Mouse (Mus musculus) thymus, adult 2 months (tissue): ENCODE results near the gene Gm27021. TPM values are rescaled to one million over a fixed set of nuclear protein-coding genes. Genes with fewer than 3 reads are reported as not detected.

Experiments used
- DNase-seq: peaks from one replicate; pipeline ENCODE4 v3.0.0; 2021
- H3K27ac ChIP-seq: fragments of 200-500 bp; 2 replicates; pipeline ENCODE4 v1.5.1; 2012; ENCODE audit warnings: low read length, control low read depth; ENCODE audit not compliant: control insufficient read depth, insufficient read depth
- H3K27me3 ChIP-seq: fragments of 200-500 bp; 2 replicates; pipeline ENCODE4 v1.6.1; 2012; ENCODE audit warnings: mild to moderate bottlenecking, low read length, moderate library complexity, mixed read lengths; ENCODE audit not compliant: control insufficient read depth, insufficient read depth
- H3K36me3 ChIP-seq: fragments of 200-500 bp; 2 replicates; pipeline ENCODE4 v1.6.1; 2012; ENCODE audit warnings: mild to moderate bottlenecking, low read length, moderate library complexity; ENCODE audit not compliant: control insufficient read depth, insufficient read depth
- H3K4me1 ChIP-seq: fragments of 200-500 bp; replicated peaks from 2 replicates; pipeline ENCODE4 v1.6.1; 2012; ENCODE audit warnings: low read length; ENCODE audit not compliant: control insufficient read depth, insufficient read depth
- H3K4me3 ChIP-seq: fragments of 200-500 bp; 2 replicates; pipeline ENCODE4 v1.5.1; 2012; ENCODE audit warnings: mild to moderate bottlenecking, low read length, control low read depth, moderate library complexity; ENCODE audit not compliant: control insufficient read depth, insufficient read depth
- CTCF ChIP-seq: fragments of 200-500 bp; IDR thresholded peaks from 2 replicates; pipeline ENCODE4 v1.5.1; 2012; ENCODE audit warnings: mild to moderate bottlenecking, control low read depth, low read length, moderate library complexity, borderline replicate concordance; ENCODE audit not compliant: control insufficient read depth, poor library complexity, insufficient read depth; ENCODE audit errors: extremely low read depth
- POLR2A ChIP-seq: fragments of 200-500 bp; IDR thresholded peaks from 2 replicates; pipeline ENCODE4 v1.6.1; 2012; ENCODE audit warnings: mild to moderate bottlenecking, low read length, control low read depth, moderate library complexity; ENCODE audit not compliant: control insufficient read depth, poor library complexity, insufficient read depth; ENCODE audit errors: extremely low read depth
- WGBS: fragments of 180-500 bp; shearing (Covaris S2); methylation state at CpG from one replicate; pipeline ENCODE4 v1.1.7; 2018; 5-methylcytosine and 5-hydroxymethylcytosine counted together
- polyA plus RNA-seq: library from polyadenylated mRNA; depleted of rRNA; stranded (reverse); fragments of >200 nt; gene quantifications from 2 replicates; pipeline ENCODE4 v1.2.3, GENCODE M21; 2012

The Gm27021 gene
- polyA plus RNA-seq, 1 experiment = 1.6 TPM

GRCm38 (mm10) chr8:120668374-120668905 is 561 bp upstream of the Gm27021 start, which contains the start of gene Emc8:
Gene Emc8, minus strand, starts transcription at chr8:120668573.
- TF ChIP-seq POLR2A = no peak
- no peak for TF ChIP-seq CTCF
- H3K36me3 ChIP-seq = peaks cover 16% of the 10 kb centered on the region
- peaks cover 25% of the 10 kb centered on the region for H3K4me1 ChIP-seq
- 0 out of 2 replicates have a peak within 1 kb of the TSS, but pooled peaks have one; percentile 3 for H3K27ac ChIP-seq
- H3K4me3 ChIP-seq = peak within 1 kb of the TSS; percentile 93
- WGBS = under 1% methylated on average over 51 of the region's 51 CpGs
- no peaks in the 10 kb centered on the region for H3K27me3 ChIP-seq
- DNase-seq = no peak

GRCm38 (mm10) chr8:120666807-120667470 is 940 bp downstream of the Gm27021 start:
- H3K4me1 ChIP-seq = peaks cover 25% of the 10 kb centered on the region
- H3K27me3 ChIP-seq = no peaks in the 10 kb centered on the region
- peak overlapping the region; percentile 93 for H3K4me3 ChIP-seq
- TF ChIP-seq POLR2A = no peak
- no peak for TF ChIP-seq CTCF
- no peak overlapping the region for H3K27ac ChIP-seq
- peaks cover 1% of the 10 kb centered on the region for H3K36me3 ChIP-seq
- WGBS = 18% methylated on average over 17 of the region's 17 CpGs
- no peak for DNase-seq

GRCm38 (mm10) chr8:120665726-120666455 is 2.0 kb downstream of the Gm27021 start:
- no peaks in the 10 kb centered on the region for H3K27me3 ChIP-seq
- no peak for DNase-seq
- no peak overlapping the region for H3K4me3 ChIP-seq
- WGBS = 87% methylated on average over 3 of the region's 3 CpGs
- H3K27ac ChIP-seq = no peak overlapping the region; the same call in 1 of the 2 replicates
- H3K36me3 ChIP-seq = no peaks in the 10 kb centered on the region; the same call in 1 of the 2 replicates
- H3K4me1 ChIP-seq = peaks cover 25% of the 10 kb centered on the region
- TF ChIP-seq POLR2A (no peak), CTCF (no peak)

GRCm38 (mm10) chr8:120664566-120664965 is 3.3 kb downstream of the Gm27021 start:
- Histone ChIP-seq H3K36me3 (no peaks in the 10 kb centered on the region), H3K27me3 (no peaks in the 10 kb centered on the region), H3K4me1 (peaks cover 25% of the 10 kb centered on the region), H3K27ac (no peak overlapping the region), H3K4me3 (no peak overlapping the region)
- 53% methylated on average over 6 of the region's 6 CpGs for whole genome bisulfite sequencing
- no peak for DNase-seq
- TF ChIP-seq CTCF = no peak
- TF ChIP-seq POLR2A = no peak

GRCm38 (mm10) chr8:120657415-120657814 is 10.5 kb downstream of the Gm27021 start:
- Histone ChIP-seq H3K4me1 (no peaks in the 10 kb centered on the region), H3K27me3 (no peaks in the 10 kb centered on the region), H3K27ac (no peak overlapping the region), H3K36me3 (peaks cover 35% of the 10 kb centered on the region), H3K4me3 (no peak overlapping the region)
- DNase-seq = no peak
- 96% methylated on average over 8 of the region's 8 CpGs for WGBS
- TF ChIP-seq POLR2A (no peak), CTCF (no peak)

- 97% methylated on average over 7 of the region's 7 CpGs for WGBS
- no peak for DNase-seq
- Histone ChIP-seq H3K4me1 (no peaks in the 10 kb centered on the region), H3K36me3 (peaks cover 35% of the 10 kb centered on the region), H3K27me3 (no peaks in the 10 kb centered on the region), H3K27ac (no peak overlapping the region), H3K4me3 (no peak overlapping the region)
- TF ChIP-seq CTCF = no peak
- no peak for TF ChIP-seq POLR2A
These were observed 11.4 kb downstream of the Gm27021 start for GRCm38 (mm10) chr8:120656322-120657052.
